Mouse (Mus musculus): ENCODE data around the gene Rbms1. TPM values are rescaled to one million over a fixed set of nuclear protein-coding genes. Genes with fewer than 3 reads are reported as not detected.
A peak's percentile ranks its signal among the peaks of the same experiment; 100 is the strongest.

The Rbms1 gene
- polyA plus RNA-seq, 1 experiment = 252 TPM

GRCm38 (mm10) chr2:60882202-60883042 is 80.6 kb downstream of the Rbms1 start:
- Histone ChIP-seq H3K4me3 (replicated peaks; ENCODE audit: extremely low read depth, low read depth, low read length) (no peak overlapping the region), H3K4me1 (ENCODE audit: control insufficient read depth, insufficient read depth, low read length) (peaks cover 34% of the 10 kb centered on the region)
- DNase-seq = no peak
- 45% methylated on average over 5 of the region's 5 CpGs for WGBS
- TF ChIP-seq CTCF (IDR thresholded peaks at IDR 0.05; ENCODE audit: insufficient read depth, low read length) (no peak), POLR2A (IDR thresholded peaks at IDR 0.05; ENCODE audit: borderline replicate concordance, extremely low read depth, low read depth, low read length) (no peak)

GRCm38 (mm10) chr2:60881571-60882041 is 81.4 kb downstream of the Rbms1 start:
- peaks cover 40% of the 10 kb centered on the region for H3K4me1 ChIP-seq (ENCODE audit: control insufficient read depth, insufficient read depth, low read length)
- no peak for TF ChIP-seq CTCF (IDR thresholded peaks at IDR 0.05; ENCODE audit: insufficient read depth, low read length)
- no peak for TF ChIP-seq POLR2A (IDR thresholded peaks at IDR 0.05; ENCODE audit: borderline replicate concordance, extremely low read depth, low read depth, low read length)
- H3K4me3 ChIP-seq (replicated peaks; ENCODE audit: extremely low read depth, low read depth, low read length) = peak overlapping the region; percentile 85
- no peak for DNase-seq
- 3% methylated on average over 27 of the region's 27 CpGs for WGBS

GRCm38 (mm10) chr2:60880789-60881570 is 82.0 kb downstream of the Rbms1 start:
- H3K4me3 ChIP-seq (replicated peaks; ENCODE audit: extremely low read depth, low read depth, low read length) = peak overlapping the region; percentile 85
- peaks cover 45% of the 10 kb centered on the region for H3K4me1 ChIP-seq (ENCODE audit: control insufficient read depth, insufficient read depth, low read length)
- WGBS = 2% methylated on average over 83 of the region's 104 CpGs
- peak; percentile 77 for DNase-seq
- no peak for TF ChIP-seq CTCF (IDR thresholded peaks at IDR 0.05; ENCODE audit: insufficient read depth, low read length)
- TF ChIP-seq POLR2A (IDR thresholded peaks at IDR 0.05; ENCODE audit: borderline replicate concordance, extremely low read depth, low read depth, low read length) = no peak; the same call in 1 of the 2 replicates

- 9% methylated on average over 14 of the region's 14 CpGs for WGBS
- no peak for TF ChIP-seq CTCF (IDR thresholded peaks at IDR 0.05; ENCODE audit: insufficient read depth, low read length)
- no peak for TF ChIP-seq POLR2A (IDR thresholded peaks at IDR 0.05; ENCODE audit: borderline replicate concordance, extremely low read depth, low read depth, low read length)
- Histone ChIP-seq H3K4me1 (ENCODE audit: control insufficient read depth, insufficient read depth, low read length) (peaks cover 46% of the 10 kb centered on the region), H3K4me3 (replicated peaks; ENCODE audit: extremely low read depth, low read depth, low read length) (peak overlapping the region; percentile 85)
- DNase-seq = no peak
Measured at GRCm38 (mm10) chr2:60879966-60880788, 82.8 kb downstream of the Rbms1 start.

GRCm38 (mm10) chr2:60879141-60879818 is 83.7 kb downstream of the Rbms1 start:
- no peak for DNase-seq
- Histone ChIP-seq H3K4me1 (ENCODE audit: control insufficient read depth, insufficient read depth, low read length) (peaks cover 43% of the 10 kb centered on the region), H3K4me3 (replicated peaks; ENCODE audit: extremely low read depth, low read depth, low read length) (no peak overlapping the region)
- 53% methylated on average over 5 of the region's 5 CpGs for WGBS
- TF ChIP-seq CTCF (IDR thresholded peaks at IDR 0.05; ENCODE audit: insufficient read depth, low read length) (no peak), POLR2A (IDR thresholded peaks at IDR 0.05; ENCODE audit: borderline replicate concordance, extremely low read depth, low read depth, low read length) (no peak)

- H3K4me1 ChIP-seq (ENCODE audit: control insufficient read depth, insufficient read depth, low read length) = peaks cover 38% of the 10 kb centered on the region
- 21% methylated on average over 14 of the region's 14 CpGs for WGBS
- no peak overlapping the region for H3K4me3 ChIP-seq (replicated peaks; ENCODE audit: extremely low read depth, low read depth, low read length)
- DNase-seq = no peak
- no peak for TF ChIP-seq POLR2A (IDR thresholded peaks at IDR 0.05; ENCODE audit: borderline replicate concordance, extremely low read depth, low read depth, low read length)
- no peak for TF ChIP-seq CTCF (IDR thresholded peaks at IDR 0.05; ENCODE audit: insufficient read depth, low read length)
Measured at GRCm38 (mm10) chr2:60877543-60878386, 85.2 kb downstream of the Rbms1 start.

GRCm38 (mm10) chr2:60876891-60877290 is 86.1 kb downstream of the Rbms1 start:
- peaks cover 43% of the 10 kb centered on the region for H3K4me1 ChIP-seq (ENCODE audit: control insufficient read depth, insufficient read depth, low read length)
- 43% methylated on average over 2 of the region's 2 CpGs for WGBS
- TF ChIP-seq POLR2A (IDR thresholded peaks at IDR 0.05; ENCODE audit: borderline replicate concordance, extremely low read depth, low read depth, low read length) = no peak
- TF ChIP-seq CTCF (IDR thresholded peaks at IDR 0.05; ENCODE audit: insufficient read depth, low read length) = no peak
- H3K4me3 ChIP-seq (replicated peaks; ENCODE audit: extremely low read depth, low read depth, low read length) = no peak overlapping the region
- DNase-seq = no peak
